Mouse (Mus musculus) myocyte (in vitro differentiated cells): ENCODE measurements around the gene Ly86. TPM values are rescaled to one million over a fixed set of nuclear protein-coding genes. Genes with fewer than 3 reads are reported as not detected.

Experiments
- H3K27me3 ChIP-seq: one replicate; pipeline ENCODE4 v1.6.1; 2011; ENCODE audit not compliant: control insufficient read depth, insufficient read depth, insufficient read length
- H3K36me3 ChIP-seq: one replicate; pipeline ENCODE4 v1.6.1; 2011; ENCODE audit not compliant: control insufficient read depth, insufficient read depth
- H3K4me2 ChIP-seq: one replicate; pipeline ENCODE4 v1.6.1; 2011; ENCODE audit warnings: low read depth, control low read depth
- H3K4me3 ChIP-seq: one replicate; pipeline ENCODE4 v1.5.1; 2011; ENCODE audit warnings: mild to moderate bottlenecking, control low read depth, moderate library complexity
- H3K79me2 ChIP-seq: one replicate; pipeline ENCODE4 v1.6.1; 2011; ENCODE audit not compliant: control insufficient read depth, insufficient read depth
- H3ac ChIP-seq: one replicate; pipeline ENCODE4 v1.6.1; 2011; ENCODE audit not compliant: control insufficient read depth, insufficient read length
- CEBPB ChIP-seq: IDR thresholded peaks from 2 replicates; pipeline ENCODE4 v1.6.1; 2011; ENCODE audit warnings: mild to moderate bottlenecking, moderate library complexity; ENCODE audit not compliant: poor library complexity, insufficient read depth, severe bottlenecking
- E2F4 ChIP-seq: IDR thresholded peaks from one replicate; pipeline ENCODE4 v1.6.1; 2011; ENCODE audit warnings: mild to moderate bottlenecking, control low read depth, moderate library complexity; ENCODE audit not compliant: insufficient read depth
- MAX ChIP-seq: IDR thresholded peaks from one replicate; pipeline ENCODE4 v1.6.1; 2011; ENCODE audit warnings: low read depth, mild to moderate bottlenecking, control low read depth
- MYOD1 ChIP-seq, 3 experiments: IDR thresholded peaks; one replicate each; pipeline ENCODE4 v1.6.1; 2011; ENCODE audit warnings: control low read depth in 2 of 3, low read depth in 2 of 3, mild to moderate bottlenecking in 2 of 3, moderate library complexity in 1 of 3; ENCODE audit not compliant: insufficient read length in 2 of 3, control insufficient read depth in 1 of 3
- MYOG ChIP-seq, 3 experiments: IDR thresholded peaks; one replicate each; pipeline ENCODE4 v1.6.1; 2011; ENCODE audit warnings: control low read depth in 2 of 3, low read depth in 2 of 3, mild to moderate bottlenecking in 2 of 3; ENCODE audit not compliant: insufficient read length in 2 of 3, control insufficient read depth in 1 of 3, insufficient read depth in 1 of 3
- POLR2A ChIP-seq: IDR thresholded peaks from one replicate; pipeline ENCODE4 v1.6.1; 2011; ENCODE audit warnings: low read depth, mild to moderate bottlenecking, control low read depth, moderate library complexity; ENCODE audit not compliant: insufficient read length
- POLR2AphosphoS2 ChIP-seq: IDR thresholded peaks from one replicate; pipeline ENCODE4 v1.6.1; 2011; ENCODE audit warnings: low read depth, control low read depth; ENCODE audit not compliant: insufficient read length
- REST ChIP-seq: IDR thresholded peaks from one replicate; pipeline ENCODE4 v1.6.1; 2011; ENCODE audit warnings: mild to moderate bottlenecking, control low read depth, moderate library complexity; ENCODE audit not compliant: insufficient read depth, insufficient read length
- SRF ChIP-seq: IDR thresholded peaks from one replicate; pipeline ENCODE4 v1.6.1; 2011; ENCODE audit warnings: low read depth; ENCODE audit not compliant: control insufficient read depth, insufficient read length
- TCF12 ChIP-seq: IDR thresholded peaks from one replicate; pipeline ENCODE4 v1.6.1; 2011; ENCODE audit warnings: mild to moderate bottlenecking, control low read depth; ENCODE audit not compliant: poor library complexity, insufficient read depth, severe bottlenecking
- TCF3 ChIP-seq: IDR thresholded peaks from one replicate; pipeline ENCODE4 v1.6.1; 2011; ENCODE audit warnings: low read depth, control low read depth; ENCODE audit not compliant: insufficient read length
- USF1 ChIP-seq: IDR thresholded peaks from one replicate; pipeline ENCODE4 v1.6.1; 2011; ENCODE audit warnings: low read depth, mild to moderate bottlenecking, control low read depth, moderate library complexity
- polyA plus RNA-seq: library from polyadenylated mRNA; unstranded; fragments of >200 nt; fragmentation: generic; extraction: Trizol; gene quantifications from one replicate; pipeline ENCODE4 v1.2.1, GENCODE M21; 2012; ENCODE audit warnings: missing spikeins

The Ly86 gene
- polyA plus RNA-seq, 1 experiment = not detected

GRCm38 (mm10) chr13:37428496-37428895 lies 83.5 kb downstream of the Ly86 start:
- Histone ChIP-seq H3K4me2 (no peak overlapping the region), H3K79me2 (no peaks in the 10 kb centered on the region), H3ac (no peak overlapping the region), H3K4me3 (no peak overlapping the region), H3K27me3 (no peaks in the 10 kb centered on the region), H3K36me3 (no peaks in the 10 kb centered on the region)
- no peak for TF ChIP-seq MYOG (IDR thresholded peaks at IDR 0.05; ENCODE audit: control insufficient read depth in 1 of 3, insufficient read depth in 1 of 3, insufficient read length in 2 of 3, low read depth in 2 of 3)

- H3ac ChIP-seq = no peak overlapping the region
- no peak overlapping the region for H3K4me3 ChIP-seq
- H3K36me3 ChIP-seq = no peaks in the 10 kb centered on the region
- no peak overlapping the region for H3K4me2 ChIP-seq
- H3K27me3 ChIP-seq = no peaks in the 10 kb centered on the region
- TF ChIP-seq TCF12 = no peak
- TF ChIP-seq MYOG (IDR thresholded peaks at IDR 0.05; ENCODE audit: control insufficient read depth in 1 of 3, insufficient read depth in 1 of 3, insufficient read length in 2 of 3, low read depth in 2 of 3) = no peak
- no peak for TF ChIP-seq POLR2A
- no peaks in the 10 kb centered on the region for H3K79me2 ChIP-seq
Observed at GRCm38 (mm10) chr13:37429661-37430271, 84.8 kb downstream of the Ly86 start.

- no peak overlapping the region for H3K4me2 ChIP-seq
- no peak for TF ChIP-seq POLR2A
- no peak for TF ChIP-seq TCF12
- TF ChIP-seq USF1 = no peak
- TF ChIP-seq MYOD1 (IDR thresholded peaks at IDR 0.05; ENCODE audit: control insufficient read depth in 1 of 3, insufficient read length in 2 of 3, low read depth in 2 of 3) = no peak
- no peak for TF ChIP-seq SRF
- TF ChIP-seq MYOG (IDR thresholded peaks at IDR 0.05; ENCODE audit: control insufficient read depth in 1 of 3, insufficient read depth in 1 of 3, insufficient read length in 2 of 3, low read depth in 2 of 3) = no peak
- no peak for TF ChIP-seq TCF3
- TF ChIP-seq REST = no peak
- TF ChIP-seq CEBPB = no peak
- no peak overlapping the region for H3K4me3 ChIP-seq
- H3K27me3 ChIP-seq = no peaks in the 10 kb centered on the region
- H3ac ChIP-seq = no peak overlapping the region
- H3K36me3 ChIP-seq = no peaks in the 10 kb centered on the region
- no peaks in the 10 kb centered on the region for H3K79me2 ChIP-seq
Observed at GRCm38 (mm10) chr13:37431707-37432106, 86.7 kb downstream of the Ly86 start.

- Histone ChIP-seq H3K4me3 (no peak overlapping the region), H3K79me2 (no peaks in the 10 kb centered on the region), H3K4me2 (no peak overlapping the region), H3K27me3 (no peaks in the 10 kb centered on the region), H3K36me3 (no peaks in the 10 kb centered on the region), H3ac (no peak overlapping the region)
- TF ChIP-seq CEBPB (no peak), POLR2A (no peak), REST (no peak), POLR2AphosphoS2 (no peak), USF1 (no peak), TCF3 (no peak), MYOD1 (IDR thresholded peaks at IDR 0.05; ENCODE audit: control insufficient read depth in 1 of 3, insufficient read length in 2 of 3, low read depth in 2 of 3) (no peak), E2F4 (no peak), MYOG (IDR thresholded peaks at IDR 0.05; ENCODE audit: control insufficient read depth in 1 of 3, insufficient read depth in 1 of 3, insufficient read length in 2 of 3, low read depth in 2 of 3) (no peak), MAX (no peak), SRF (no peak), TCF12 (no peak)
Observed at GRCm38 (mm10) chr13:37432653-37433052, 87.6 kb downstream of the Ly86 start.

GRCm38 (mm10) chr13:37433142-37433541 lies 88.1 kb downstream of the Ly86 start:
- Histone ChIP-seq H3K27me3 (no peaks in the 10 kb centered on the region), H3K4me2 (no peak overlapping the region), H3K79me2 (no peaks in the 10 kb centered on the region), H3K4me3 (no peak overlapping the region), H3K36me3 (no peaks in the 10 kb centered on the region), H3ac (no peak overlapping the region)
- TF ChIP-seq SRF (no peak), TCF3 (no peak), E2F4 (no peak), REST (no peak), MYOD1 (IDR thresholded peaks at IDR 0.05; ENCODE audit: control insufficient read depth in 1 of 3, insufficient read length in 2 of 3, low read depth in 2 of 3) (no peak), CEBPB (no peak), POLR2A (no peak), MYOG (IDR thresholded peaks at IDR 0.05; ENCODE audit: control insufficient read depth in 1 of 3, insufficient read depth in 1 of 3, insufficient read length in 2 of 3, low read depth in 2 of 3) (no peak), TCF12 (no peak), MAX (no peak), POLR2AphosphoS2 (no peak), USF1 (no peak)
